Mouse (Mus musculus): ENCODE measurements around the gene Tas1r3. TPM values are rescaled to one million over a fixed set of nuclear protein-coding genes. Genes with fewer than 3 reads are reported as not detected.
A peak's percentile ranks its signal among the peaks of the same experiment; 100 is the strongest.

The Tas1r3 gene
- total and polyA plus RNA-seq, 2 experiments from 2014 or later: 0.12 to 0.38 TPM

DNA sequence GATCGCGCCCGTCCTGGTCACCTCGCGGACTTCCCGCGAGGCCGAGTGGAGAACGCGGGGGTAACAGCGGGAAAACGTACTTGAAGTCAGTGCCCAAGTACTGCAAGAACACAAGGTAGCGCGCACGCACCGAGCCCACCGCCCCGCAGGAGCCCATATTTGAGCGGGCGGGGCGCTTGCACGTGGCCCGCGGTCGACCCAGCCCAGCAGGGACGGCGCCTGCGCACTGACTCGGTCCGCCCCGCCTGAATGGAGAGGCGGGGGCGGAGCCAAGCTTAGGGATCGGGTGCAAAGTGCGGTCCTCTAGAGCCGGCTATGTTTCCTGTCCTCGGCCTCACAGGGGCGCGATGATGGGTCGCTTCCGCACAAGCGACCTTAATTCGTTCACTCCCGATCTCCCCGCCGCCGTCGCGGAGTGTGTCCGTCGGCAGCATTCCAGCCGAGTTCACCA is 28.4 kb upstream of the Tas1r3 start, which contains the start of the genes Pusl1 and Acap3:
TSS of gene Pusl1 (minus strand) at position 231 of the 451 bp plus-strand sequence.
TSS of gene Acap3 (plus strand) at position 272 of the 451 bp plus-strand sequence.
- WGBS: 1% methylated on average over 44 of the region's 52 CpGs
- H3K27me3 ChIP-seq (ENCODE audit: insufficient read depth, low read length): no peaks in the 10 kb centered on the region
- DNase-seq (ENCODE audit: low spot score): peak; percentile 98
- H3K36me3 ChIP-seq (ENCODE audit: insufficient read depth, low read length): peaks cover 35% of the 10 kb centered on the region
- no peak for TF ChIP-seq CTCF (IDR thresholded peaks at IDR 0.05)
- H3K9me3 ChIP-seq (ENCODE audit: low read length): no peaks in the 10 kb centered on the region
- H3K4me1 ChIP-seq (ENCODE audit: insufficient read depth, low read length): peaks cover 28% of the 10 kb centered on the region
- H3K9ac ChIP-seq (replicated peaks; ENCODE audit: low read length, poor library complexity, severe bottlenecking): peak within 1 kb of the TSS; percentile 84
- H3K27ac ChIP-seq (ENCODE audit: low read depth, low read length): peak within 1 kb of the TSS; percentile 98
- ATAC-seq (ENCODE audit: low FRiP score): peak; percentile 88
- peak within 1 kb of the TSS; percentile 93 for H3K4me2 ChIP-seq (ENCODE audit: low read depth, low read length, poor library complexity, severe bottlenecking)
- H3K4me3 ChIP-seq (ENCODE audit: low read depth, low read length): peak within 1 kb of the TSS; percentile 94

DNA sequence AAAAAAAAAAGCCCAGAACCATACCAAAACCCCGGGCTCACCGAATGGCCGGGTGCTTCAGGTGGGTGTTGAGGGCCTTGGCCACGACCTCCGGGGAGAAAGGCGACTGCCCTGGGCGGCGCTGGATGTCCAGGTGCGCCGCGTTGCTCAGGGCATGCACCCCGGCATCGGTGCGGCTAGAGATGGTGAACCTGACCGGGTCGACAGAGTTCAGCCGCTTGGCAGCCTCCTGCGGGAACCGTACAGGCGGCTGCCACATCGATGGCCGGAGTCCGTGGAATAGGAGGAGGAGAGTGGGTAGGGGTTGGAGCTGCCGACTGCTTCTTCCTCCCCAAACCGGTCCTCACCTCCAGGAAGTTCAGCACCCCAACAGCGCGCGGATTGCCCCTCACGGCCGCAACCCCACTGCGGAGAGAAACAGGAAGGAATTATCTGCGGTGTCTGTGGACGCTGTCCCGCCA is 27.9 kb upstream of the Tas1r3 start:
- no peaks in the 10 kb centered on the region for H3K27me3 ChIP-seq (ENCODE audit: insufficient read depth, low read length)
- peak overlapping the region; percentile 84 for H3K9ac ChIP-seq (replicated peaks; ENCODE audit: low read length, poor library complexity, severe bottlenecking)
- H3K9me3 ChIP-seq (ENCODE audit: low read length): no peaks in the 10 kb centered on the region
- no peak for ATAC-seq (ENCODE audit: low FRiP score)
- peak overlapping the region; percentile 94 for H3K4me3 ChIP-seq (ENCODE audit: low read depth, low read length)
- DNase-seq (ENCODE audit: low spot score): no peak
- TF ChIP-seq CTCF (IDR thresholded peaks at IDR 0.05): no peak
- under 1% methylated on average over 34 of the region's 34 CpGs for WGBS
- H3K36me3 ChIP-seq (ENCODE audit: insufficient read depth, low read length): peaks cover 36% of the 10 kb centered on the region
- peaks cover 28% of the 10 kb centered on the region for H3K4me1 ChIP-seq (ENCODE audit: insufficient read depth, low read length)
- peak overlapping the region; percentile 98 for H3K27ac ChIP-seq (ENCODE audit: low read depth, low read length)
- peak overlapping the region; percentile 93 for H3K4me2 ChIP-seq (ENCODE audit: low read depth, low read length, poor library complexity, severe bottlenecking)

DNA sequence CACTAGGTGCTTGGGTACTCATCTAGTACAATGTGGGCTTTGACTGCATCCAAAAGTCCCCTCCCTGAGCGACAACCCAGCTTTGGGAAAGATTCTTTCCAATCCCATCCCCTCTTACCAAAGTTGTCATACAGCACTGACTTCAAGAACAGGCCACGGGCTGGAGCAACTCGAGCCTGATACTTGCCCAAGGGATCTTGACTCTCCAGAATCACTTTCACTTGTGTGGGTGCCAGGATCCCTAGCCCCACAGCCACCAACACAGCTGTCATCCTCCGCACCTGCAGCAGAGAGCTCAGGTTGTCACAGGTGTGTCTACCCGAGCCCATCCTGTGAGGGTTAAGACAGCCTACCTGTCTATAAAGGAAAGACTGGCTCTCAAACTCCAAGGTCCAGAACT is 26.2 kb upstream of the Tas1r3 start:
- Histone ChIP-seq H3K4me1 (ENCODE audit: insufficient read depth, low read length) (peaks cover 15% of the 10 kb centered on the region), H3K27me3 (ENCODE audit: insufficient read depth, low read length) (no peaks in the 10 kb centered on the region), H3K9ac (replicated peaks; ENCODE audit: low read length, poor library complexity, severe bottlenecking) (0 out of 2 replicates have a peak overlapping the region, but pooled peaks have one; percentile 3), H3K36me3 (ENCODE audit: insufficient read depth, low read length) (peaks cover 44% of the 10 kb centered on the region), H3K4me2 (ENCODE audit: low read depth, low read length, poor library complexity, severe bottlenecking) (no peak overlapping the region), H3K4me3 (ENCODE audit: low read depth, low read length) (no peak overlapping the region), H3K9me3 (ENCODE audit: low read length) (no peaks in the 10 kb centered on the region), H3K27ac (ENCODE audit: low read depth, low read length) (no peak overlapping the region)
- TF ChIP-seq CTCF (IDR thresholded peaks at IDR 0.05): no peak
- WGBS: 90% methylated on average over 5 of the region's 5 CpGs
- DNase-seq (ENCODE audit: low spot score) (no peak), ATAC-seq (ENCODE audit: low FRiP score) (no peak)

DNA sequence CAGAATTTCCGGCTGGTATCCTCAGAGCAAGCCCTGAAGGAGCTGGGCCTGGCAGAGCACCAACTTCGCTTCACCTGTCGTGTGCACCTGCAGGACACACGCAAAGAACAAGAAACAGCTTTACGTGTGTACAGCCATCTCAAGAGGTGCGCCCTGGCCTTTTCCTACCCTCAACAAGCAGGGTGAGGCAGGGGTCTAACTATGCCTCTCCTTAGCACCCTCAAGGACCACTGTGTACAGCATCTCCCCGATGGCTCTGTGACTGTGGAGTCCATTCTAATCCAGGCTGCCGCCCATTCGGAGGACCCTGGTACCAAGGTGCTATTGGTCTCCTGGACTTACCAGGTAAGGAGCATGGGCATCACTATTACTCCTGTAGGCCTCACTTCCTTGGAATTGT is 25.0 kb upstream of the Tas1r3 start:
- no peak overlapping the region for H3K4me2 ChIP-seq (ENCODE audit: low read depth, low read length, poor library complexity, severe bottlenecking)
- H3K36me3 ChIP-seq (ENCODE audit: insufficient read depth, low read length): peaks cover 46% of the 10 kb centered on the region
- no peak overlapping the region for H3K4me3 ChIP-seq (ENCODE audit: low read depth, low read length)
- no peaks in the 10 kb centered on the region for H3K9me3 ChIP-seq (ENCODE audit: low read length)
- TF ChIP-seq CTCF (IDR thresholded peaks at IDR 0.05): no peak
- DNase-seq (ENCODE audit: low spot score) (no peak), ATAC-seq (ENCODE audit: low FRiP score) (no peak)
- 0 out of 2 replicates have a peak overlapping the region, but pooled peaks have one; percentile 8 for H3K9ac ChIP-seq (replicated peaks; ENCODE audit: low read length, poor library complexity, severe bottlenecking)
- 95% methylated on average over 9 of the region's 9 CpGs for WGBS
- H3K4me1 ChIP-seq (ENCODE audit: insufficient read depth, low read length): peaks cover 6% of the 10 kb centered on the region; the same call in 1 of the 2 replicates
- no peak overlapping the region for H3K27ac ChIP-seq (ENCODE audit: low read depth, low read length)
- no peaks in the 10 kb centered on the region for H3K27me3 ChIP-seq (ENCODE audit: insufficient read depth, low read length)

DNA sequence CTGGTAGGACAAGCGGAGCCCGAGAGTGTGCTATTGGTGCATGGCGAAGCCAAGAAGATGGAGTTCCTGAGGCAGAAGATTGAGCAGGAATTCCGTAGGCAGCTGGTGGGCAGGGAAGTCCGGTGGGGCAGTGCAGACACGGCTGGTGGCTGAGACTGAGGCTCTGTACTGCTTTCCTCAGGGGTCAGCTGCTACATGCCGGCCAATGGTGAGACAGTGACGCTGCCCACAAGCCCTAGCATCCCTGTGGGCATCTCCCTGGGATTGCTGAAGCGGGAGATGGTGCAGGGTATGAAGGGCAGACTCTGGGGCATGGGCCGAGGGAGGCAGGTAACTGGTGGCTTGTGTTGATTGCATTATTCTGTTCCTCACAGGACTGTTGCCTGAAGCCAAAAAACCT is 24.5 kb upstream of the Tas1r3 start:
- no peak overlapping the region for H3K27ac ChIP-seq (ENCODE audit: low read depth, low read length)
- no peak for DNase-seq (ENCODE audit: low spot score)

DNA sequence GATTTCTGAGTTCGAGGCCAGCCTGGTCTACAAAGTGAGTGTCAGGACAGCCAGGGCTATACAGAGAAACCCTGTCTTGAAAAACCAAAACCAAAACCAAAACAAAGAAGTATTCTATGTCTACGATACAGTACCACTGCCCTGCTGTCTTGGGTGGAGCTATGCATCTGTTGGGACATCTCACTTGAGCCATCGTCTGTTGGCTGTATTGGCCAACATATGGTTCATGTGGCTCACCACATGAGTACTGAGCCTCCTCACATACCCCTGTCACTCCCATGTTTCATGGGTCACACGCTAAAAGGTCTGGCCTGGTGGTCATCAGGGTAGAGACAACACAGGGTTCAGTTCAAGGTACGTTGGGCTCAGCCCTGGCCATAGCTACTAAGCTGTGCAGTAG is 23.2 kb upstream of the Tas1r3 start:
- Histone ChIP-seq H3K9ac (replicated peaks; ENCODE audit: low read length, poor library complexity, severe bottlenecking) (no peak overlapping the region), H3K4me3 (ENCODE audit: low read depth, low read length) (no peak overlapping the region), H3K27me3 (ENCODE audit: insufficient read depth, low read length) (no peaks in the 10 kb centered on the region), H3K4me2 (ENCODE audit: low read depth, low read length, poor library complexity, severe bottlenecking) (no peak overlapping the region), H3K27ac (ENCODE audit: low read depth, low read length) (no peak overlapping the region), H3K36me3 (ENCODE audit: insufficient read depth, low read length) (peaks cover 46% of the 10 kb centered on the region), H3K4me1 (ENCODE audit: insufficient read depth, low read length) (peaks cover 6% of the 10 kb centered on the region; the same call in 1 of the 2 replicates), H3K9me3 (ENCODE audit: low read length) (no peaks in the 10 kb centered on the region)
- DNase-seq (ENCODE audit: low spot score) (no peak), ATAC-seq (ENCODE audit: low FRiP score) (no peak)
- 91% methylated on average over 5 of the region's 5 CpGs for WGBS
- no peak for TF ChIP-seq CTCF (IDR thresholded peaks at IDR 0.05)

More for the DNA sequence above, 24.5 kb upstream of the Tas1r3 start:
- no peaks in the 10 kb centered on the region for H3K9me3 ChIP-seq (ENCODE audit: low read length)
- peaks cover 6% of the 10 kb centered on the region; the same call in 1 of the 2 replicates for H3K4me1 ChIP-seq (ENCODE audit: insufficient read depth, low read length)
- H3K4me2 ChIP-seq (ENCODE audit: low read depth, low read length, poor library complexity, severe bottlenecking): no peak overlapping the region
- no peak overlapping the region for H3K4me3 ChIP-seq (ENCODE audit: low read depth, low read length)
- H3K27me3 ChIP-seq (ENCODE audit: insufficient read depth, low read length): no peaks in the 10 kb centered on the region
- peaks cover 46% of the 10 kb centered on the region for H3K36me3 ChIP-seq (ENCODE audit: insufficient read depth, low read length)
- TF ChIP-seq CTCF (IDR thresholded peaks at IDR 0.05): no peak
- ATAC-seq (ENCODE audit: low FRiP score): no peak
- no peak overlapping the region for H3K9ac ChIP-seq (replicated peaks; ENCODE audit: low read length, poor library complexity, severe bottlenecking)
- 90% methylated on average over 10 of the region's 10 CpGs for WGBS
